Mouse (Mus musculus) c-Kit-positive CD71-positive TER-119-negative erythroid progenitor cells, embryonic 14.5 days (primary cell): Measurements from ENCODE around the gene Ift43.

Experiments used
- DNase-seq: peaks from one replicate; pipeline ENCODE4 v3.0.0-alpha.2; 2013; ENCODE audit warnings: low read depth

Gene Ift43

DNA sequence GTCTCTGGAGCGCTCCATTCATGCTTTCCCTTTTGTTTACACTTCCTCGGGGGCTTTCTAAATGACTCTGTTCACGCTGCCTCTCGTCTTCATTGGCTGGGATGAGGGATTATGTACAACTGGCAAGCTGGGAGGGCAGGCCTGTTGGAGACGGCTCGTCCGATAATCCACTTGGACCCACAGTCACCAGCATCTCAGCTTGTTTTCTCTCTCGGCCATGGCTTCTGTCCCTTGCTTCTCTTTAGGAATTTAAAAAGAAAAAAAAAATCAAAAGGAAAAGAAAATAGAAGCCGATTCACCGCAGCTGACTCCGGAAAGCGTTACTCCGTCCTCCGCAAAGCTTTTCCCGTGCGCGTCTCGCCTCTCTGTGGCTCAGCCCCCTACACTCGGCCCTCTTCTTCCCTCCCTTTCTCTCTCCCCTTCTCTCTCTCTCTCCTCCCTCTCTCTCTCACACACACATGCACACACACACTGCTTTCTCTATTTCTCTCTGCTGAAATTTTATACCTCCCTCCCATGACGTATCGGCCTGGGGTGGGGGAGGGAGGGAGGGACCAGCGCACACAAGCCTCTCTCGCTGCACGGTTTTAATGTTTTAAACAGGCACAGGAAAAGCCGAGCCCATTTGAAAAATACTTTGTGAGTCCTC lies 3.7 kb upstream of the Ift43 start, which contains the start of gene Tgfb3:
TSS of gene Tgfb3 (minus strand) at position 489 of the 649 bp plus-strand sequence.
- peak; percentile 25 for DNase-seq

GRCm38 (mm10) chr12:86079202-86079667 lies 3.1 kb upstream of the Ift43 start:
- DNase-seq: peak; percentile 62

DNA sequence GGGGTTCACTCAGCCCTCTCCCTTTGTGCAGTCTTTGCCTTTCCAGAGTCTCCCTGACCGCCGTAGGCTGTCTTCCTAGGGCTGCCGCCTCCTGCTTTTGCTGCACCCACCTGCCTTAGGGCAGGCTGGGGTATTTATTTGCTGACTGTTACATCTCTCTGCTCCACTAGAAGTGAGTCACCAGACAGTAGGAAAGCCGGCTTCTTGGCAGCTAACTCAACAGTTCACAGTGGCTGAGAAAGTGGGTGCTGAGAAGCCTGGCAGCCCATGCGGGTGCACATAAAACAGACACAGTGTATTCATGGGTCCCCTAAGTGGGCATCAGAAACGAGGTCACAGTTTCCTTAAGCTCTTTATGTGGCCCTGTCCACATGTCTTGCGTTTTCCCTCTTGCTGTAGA lies 3.5 kb downstream of the Ift43 start:
- DNase-seq: no peak

DNA sequence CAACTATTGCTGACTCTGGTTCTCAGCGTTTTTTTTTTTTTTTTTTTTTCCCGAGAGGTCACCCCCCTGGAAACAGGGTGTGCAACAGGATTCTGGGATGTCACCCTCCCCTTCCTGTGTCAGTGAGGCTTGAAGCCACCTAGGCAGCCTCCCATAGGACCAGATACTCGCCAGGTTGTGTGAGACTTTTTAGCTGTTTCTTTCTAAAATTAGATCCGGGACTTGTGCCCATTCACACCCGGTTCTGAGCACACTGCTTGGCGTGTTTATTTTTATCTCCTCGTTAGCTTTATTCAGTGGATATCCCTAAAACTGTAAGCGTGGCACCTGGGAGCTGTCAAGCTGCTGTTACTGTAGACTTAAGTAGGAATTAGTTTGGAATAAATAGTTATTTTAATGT lies 4.2 kb downstream of the Ift43 start:
- DNase-seq: no peak

DNA sequence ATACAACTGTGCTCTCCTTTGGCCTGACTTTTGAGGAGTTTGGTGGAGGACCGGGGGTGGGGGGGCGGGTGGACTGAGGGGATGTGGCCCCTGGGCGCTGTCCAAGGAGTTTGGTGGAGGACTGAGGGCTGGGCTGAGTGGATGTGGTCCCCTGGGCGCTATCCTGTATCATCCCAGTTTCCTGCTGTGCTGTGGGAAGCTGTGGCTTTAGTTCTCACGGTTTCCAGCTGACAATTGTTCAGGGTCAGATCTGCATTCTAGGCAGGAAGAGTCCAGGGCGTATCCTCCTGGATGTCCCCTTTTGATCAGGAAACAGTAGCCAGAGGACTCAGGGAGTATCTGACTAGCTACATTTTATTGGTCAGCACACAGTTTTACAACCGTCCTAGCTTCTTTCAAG lies 5.7 kb downstream of the Ift43 start:
- no peak for DNase-seq

DNA sequence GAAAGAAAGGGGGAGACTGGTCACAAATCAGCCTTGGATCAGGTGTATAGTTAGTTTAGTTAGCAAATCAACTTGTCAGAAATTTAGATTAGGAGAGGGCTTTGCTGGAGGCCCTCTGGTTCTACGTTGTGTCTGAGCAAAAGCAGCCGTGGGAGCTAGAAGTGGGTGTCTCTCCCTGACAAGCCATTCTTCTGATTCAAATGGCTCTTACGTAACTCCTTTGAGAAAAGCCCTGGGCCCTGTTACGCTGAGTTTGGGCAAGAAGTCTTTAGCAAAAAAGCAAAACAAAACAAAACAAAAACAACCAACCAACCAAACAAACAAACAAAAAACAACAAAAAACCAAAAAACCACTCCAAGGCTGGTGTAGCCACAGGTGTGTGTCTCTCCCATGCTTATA lies 8.4 kb downstream of the Ift43 start:
- DNase-seq: no peak

DNA sequence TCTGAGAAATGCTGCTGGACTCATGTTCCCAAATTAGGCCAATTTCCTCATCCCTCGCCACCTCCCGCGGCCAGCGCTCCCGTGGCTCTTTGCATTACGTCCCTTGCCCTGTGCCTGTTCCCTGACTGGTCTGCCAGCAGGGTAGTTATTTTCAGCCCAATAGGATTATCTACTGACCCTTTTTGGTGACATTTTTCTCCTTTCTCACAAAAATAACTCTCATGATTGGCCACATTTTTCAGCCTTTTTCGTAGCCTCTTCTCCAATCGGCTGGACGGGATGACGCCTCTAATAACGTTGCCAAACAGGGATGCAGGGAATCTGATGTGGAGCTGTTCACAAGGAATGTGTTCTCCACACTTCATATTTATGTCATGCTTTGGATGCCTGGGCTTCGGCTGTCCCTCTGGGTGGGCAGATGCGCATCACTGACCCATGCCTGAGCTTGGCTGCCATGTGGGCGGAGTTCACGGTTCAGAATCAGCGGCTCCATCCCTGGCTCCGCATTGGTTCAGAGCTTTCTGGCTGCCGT lies 9.3 kb downstream of the Ift43 start:
- DNase-seq: no peak

DNA sequence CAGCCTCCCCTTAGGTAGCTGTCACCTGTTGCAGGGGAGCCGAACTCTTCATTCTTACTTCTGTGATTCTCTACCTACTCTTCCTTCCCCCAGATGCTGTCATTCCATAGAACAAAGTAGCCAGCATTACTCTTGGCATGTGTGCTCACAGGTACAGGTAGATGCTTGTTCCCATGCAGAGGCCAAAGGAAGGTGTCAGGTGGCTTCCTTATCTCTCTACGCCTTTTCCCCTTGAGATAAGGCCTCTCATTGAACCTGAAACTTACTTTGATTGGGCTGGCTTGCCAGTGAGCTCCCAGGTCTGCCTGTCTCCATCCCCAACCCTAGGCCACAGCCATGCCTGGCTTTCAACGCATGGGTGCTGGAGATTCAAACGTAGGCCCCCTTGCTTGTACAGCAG lies 11.7 kb downstream of the Ift43 start:
- no peak for DNase-seq

- no peak for DNase-seq
Measured at GRCm38 (mm10) chr12:86095806-86096205, 13.5 kb downstream of the Ift43 start.

DNA sequence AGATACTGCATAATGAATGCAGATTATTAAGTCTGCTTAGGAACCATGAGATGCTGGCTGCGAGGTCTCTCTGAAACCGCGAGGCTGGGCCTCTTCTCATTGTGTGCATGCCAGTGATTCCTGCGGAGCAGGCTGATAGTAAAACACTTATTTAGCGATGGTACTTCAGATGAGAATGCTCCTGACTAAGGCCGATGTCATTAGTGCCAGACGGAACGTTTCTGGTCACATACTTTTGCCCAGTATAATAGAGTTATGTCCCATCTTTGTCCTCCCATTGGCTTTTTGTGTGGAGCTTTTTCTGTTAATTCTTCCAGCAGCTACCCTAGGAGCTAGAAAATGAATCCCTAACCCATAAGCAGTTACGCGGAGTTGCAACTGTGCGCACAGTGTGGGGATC lies 15.4 kb downstream of the Ift43 start:
- no peak for DNase-seq

DNA sequence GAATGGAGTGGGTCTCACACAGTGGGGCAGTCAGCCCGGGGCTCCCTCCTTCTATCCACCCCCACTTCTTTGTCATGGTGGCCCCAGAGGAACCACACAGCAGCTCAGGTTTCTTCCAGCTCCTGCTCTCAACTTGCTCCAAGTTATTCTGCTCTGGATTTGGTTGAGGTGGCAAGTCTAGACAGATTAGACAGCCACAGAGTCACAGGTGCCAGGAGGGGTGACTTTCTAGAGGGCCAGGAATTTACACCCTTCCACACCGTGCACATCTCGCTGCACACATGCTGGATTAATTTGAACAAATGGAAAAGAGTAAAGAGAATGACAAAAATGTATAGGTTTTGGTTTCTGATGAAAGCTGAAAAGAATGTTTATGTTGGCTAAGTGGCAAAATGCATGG lies 18.4 kb downstream of the Ift43 start:
- DNase-seq: no peak

DNA sequence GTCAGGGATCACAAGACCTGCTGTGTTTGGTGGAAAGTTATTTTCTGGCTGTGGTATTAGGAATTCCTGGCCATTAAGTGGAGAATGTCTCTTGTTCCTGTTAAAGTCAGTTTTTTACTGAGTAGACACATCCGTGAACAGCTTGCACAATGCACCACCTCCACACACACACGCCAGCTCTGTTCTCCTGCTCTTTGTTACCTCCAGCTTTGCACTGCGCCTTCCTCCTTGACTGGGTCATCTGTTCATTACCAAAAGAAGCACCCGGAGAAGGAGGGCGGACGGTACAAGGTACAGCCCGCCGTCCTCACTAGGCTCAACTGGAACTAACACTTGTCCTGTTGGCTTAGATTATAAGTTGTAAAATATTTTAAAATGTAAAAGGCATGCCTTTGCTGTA lies 20.3 kb downstream of the Ift43 start:
- no peak for DNase-seq

DNA sequence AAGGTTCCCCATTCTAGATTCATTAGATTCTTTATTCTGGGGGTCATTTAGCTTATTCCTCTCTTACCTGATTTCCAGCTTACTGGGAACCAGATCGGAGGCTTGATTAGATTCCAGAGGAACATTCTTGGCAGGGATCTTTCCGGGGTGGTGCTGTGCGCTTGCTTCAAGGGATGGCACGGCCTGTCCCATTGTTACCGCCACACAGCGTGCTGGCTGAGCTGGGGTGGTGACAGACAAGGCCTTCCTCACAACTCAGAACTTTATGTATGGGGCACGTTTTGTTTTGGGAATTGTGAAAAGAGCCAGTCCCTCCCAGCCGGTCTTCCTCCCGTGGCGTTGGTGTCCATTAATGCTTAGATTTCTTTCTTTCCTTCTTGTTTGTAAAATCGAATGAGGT lies 21.1 kb downstream of the Ift43 start:
- no peak for DNase-seq

GRCm38 (mm10) chr12:86103852-86104251 lies 21.5 kb downstream of the Ift43 start:
- no peak for DNase-seq

- no peak for DNase-seq
Measured at GRCm38 (mm10) chr12:86104297-86104696, 22.0 kb downstream of the Ift43 start.

GRCm38 (mm10) chr12:86105546-86105945 lies 23.2 kb downstream of the Ift43 start:
- DNase-seq: no peak

DNA sequence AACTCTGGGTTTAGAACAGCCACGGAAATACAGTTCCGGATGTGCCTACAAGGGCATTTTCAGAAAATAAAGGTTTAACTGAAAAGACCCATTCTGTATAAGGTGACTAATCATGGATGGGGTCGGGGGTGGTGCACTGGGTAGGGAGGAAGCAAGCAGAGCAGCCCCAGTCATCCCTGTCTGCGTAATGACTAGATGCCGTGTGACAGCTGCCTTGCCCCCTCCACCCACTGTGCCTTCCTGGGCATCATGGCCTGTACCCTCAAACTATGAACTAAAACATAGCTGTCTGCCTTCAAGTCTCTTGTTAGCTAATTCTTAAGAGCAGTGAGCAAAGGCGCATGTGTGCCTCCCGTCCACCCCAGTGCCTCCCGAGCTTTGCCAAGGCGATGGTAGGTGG lies 23.7 kb downstream of the Ift43 start:
- DNase-seq: no peak

- DNase-seq: no peak
Measured at GRCm38 (mm10) chr12:86107645-86108044, 25.3 kb downstream of the Ift43 start.

DNA sequence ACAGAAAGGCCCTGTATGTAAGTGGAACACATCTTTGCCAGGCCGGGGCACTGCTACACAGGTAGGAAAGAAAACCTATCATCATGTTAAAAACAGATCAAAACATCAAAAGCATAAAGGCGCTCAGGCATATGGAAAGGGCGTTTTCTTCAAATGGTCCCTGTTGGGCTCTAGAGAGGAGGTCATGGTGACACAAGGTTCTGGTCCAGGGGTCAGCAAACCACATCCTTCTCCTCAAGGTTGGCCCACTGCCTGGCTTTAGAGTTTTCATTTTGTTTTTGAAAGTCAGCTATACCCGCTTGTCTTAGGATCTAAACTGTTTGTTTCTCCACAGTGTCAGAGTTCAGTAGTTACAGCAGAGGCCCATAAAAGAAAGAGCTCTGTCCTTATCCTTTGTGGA lies 27.2 kb downstream of the Ift43 start:
- DNase-seq: no peak

- DNase-seq: peak; percentile 2
Measured at GRCm38 (mm10) chr12:86110637-86111036, 28.3 kb downstream of the Ift43 start.

DNA sequence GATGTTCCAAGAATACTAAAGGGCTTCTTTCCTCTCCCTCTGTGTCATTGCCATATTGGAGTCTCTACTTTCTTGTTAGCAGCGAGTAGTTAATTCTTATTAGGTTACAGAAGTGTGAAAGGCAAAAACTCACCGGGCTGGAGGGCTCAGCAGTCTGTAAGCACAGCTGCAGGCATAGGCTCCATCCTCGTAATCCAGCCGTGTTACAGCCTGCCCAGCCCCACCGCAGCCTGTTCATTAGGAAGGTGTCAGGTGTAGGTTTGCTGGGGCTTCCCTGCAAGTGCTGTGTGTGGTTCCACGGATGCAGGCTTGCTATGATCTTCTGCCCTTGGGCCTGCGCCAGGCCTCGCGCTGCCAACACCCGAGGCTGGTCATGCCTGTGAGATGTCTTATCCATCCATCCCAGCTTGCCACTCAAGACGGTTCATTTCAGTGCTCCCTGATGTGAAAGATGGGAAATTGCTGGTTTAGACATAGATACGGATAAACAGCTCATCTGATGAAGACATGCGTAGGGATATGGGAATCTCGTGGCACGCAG lies 34.0 kb downstream of the Ift43 start:
- DNase-seq: no peak

DNA sequence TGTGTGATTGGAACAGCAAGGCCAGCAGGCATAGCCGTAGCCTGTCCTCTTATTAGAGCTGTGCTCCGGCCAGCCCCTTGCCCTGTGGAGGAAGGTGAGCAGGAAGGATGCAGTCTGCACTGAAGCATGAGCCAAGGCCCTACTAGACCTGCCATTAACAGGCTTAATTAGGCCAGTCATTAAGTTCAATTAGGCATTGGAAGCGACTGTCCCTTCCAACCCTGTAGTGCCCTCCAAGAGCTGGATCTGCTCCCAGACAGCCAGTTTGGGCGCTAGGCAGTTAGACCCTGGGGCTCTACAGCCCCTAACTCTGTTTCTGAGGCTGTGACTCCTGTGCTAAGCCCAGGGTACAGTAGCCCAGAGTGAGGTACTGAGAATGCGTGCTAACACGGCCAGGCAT lies 41.7 kb downstream of the Ift43 start:
- DNase-seq: no peak

DNA sequence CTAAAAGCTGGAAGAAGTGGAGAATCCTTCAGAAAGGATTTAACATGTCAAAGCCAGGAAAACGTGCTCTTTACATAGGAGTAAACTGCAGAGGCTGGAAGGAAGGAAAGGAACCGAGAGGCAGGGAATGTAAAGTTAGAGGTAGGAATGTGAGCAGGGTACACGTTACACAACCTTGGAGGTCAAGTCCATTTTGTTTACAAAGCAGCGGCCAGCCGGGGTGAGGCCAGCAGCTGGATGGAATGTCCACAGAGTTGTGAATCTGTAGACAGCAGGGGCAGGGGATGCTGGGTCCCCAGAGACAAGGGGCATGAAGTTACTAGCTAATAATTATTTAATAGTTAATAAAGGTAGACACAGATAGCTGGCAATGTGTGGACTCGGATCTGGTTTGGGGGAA lies 45.8 kb downstream of the Ift43 start:
- DNase-seq: no peak

- DNase-seq: no peak
Measured at GRCm38 (mm10) chr12:86129005-86129404, 46.7 kb downstream of the Ift43 start.
